Mouse (Mus musculus): Measurements from ENCODE around the gene Med9.

Med9 gene

DNA sequence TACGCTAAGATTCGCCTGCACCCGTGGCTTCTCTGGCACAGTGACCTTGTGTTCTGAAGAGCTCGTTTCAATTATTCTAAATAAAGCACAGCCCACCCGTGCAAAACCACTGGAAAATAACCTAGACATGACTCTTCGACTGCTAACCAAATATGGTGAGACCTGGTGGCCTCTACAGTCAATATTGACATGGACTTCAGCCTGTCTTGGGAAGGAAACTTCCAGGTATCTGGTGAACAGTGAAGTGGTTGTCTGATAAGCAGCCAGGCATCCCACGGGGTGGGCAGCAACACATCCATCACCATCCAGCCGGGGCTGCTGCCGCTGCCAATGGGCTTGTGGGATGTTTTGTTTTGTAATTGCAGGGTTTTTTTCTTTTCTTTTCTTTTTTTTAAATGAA, 46.3 kb downstream of the Med9 start:
- DNase-seq (ENCODE audit: extremely low read depth, low read depth) = no peak

DNA sequence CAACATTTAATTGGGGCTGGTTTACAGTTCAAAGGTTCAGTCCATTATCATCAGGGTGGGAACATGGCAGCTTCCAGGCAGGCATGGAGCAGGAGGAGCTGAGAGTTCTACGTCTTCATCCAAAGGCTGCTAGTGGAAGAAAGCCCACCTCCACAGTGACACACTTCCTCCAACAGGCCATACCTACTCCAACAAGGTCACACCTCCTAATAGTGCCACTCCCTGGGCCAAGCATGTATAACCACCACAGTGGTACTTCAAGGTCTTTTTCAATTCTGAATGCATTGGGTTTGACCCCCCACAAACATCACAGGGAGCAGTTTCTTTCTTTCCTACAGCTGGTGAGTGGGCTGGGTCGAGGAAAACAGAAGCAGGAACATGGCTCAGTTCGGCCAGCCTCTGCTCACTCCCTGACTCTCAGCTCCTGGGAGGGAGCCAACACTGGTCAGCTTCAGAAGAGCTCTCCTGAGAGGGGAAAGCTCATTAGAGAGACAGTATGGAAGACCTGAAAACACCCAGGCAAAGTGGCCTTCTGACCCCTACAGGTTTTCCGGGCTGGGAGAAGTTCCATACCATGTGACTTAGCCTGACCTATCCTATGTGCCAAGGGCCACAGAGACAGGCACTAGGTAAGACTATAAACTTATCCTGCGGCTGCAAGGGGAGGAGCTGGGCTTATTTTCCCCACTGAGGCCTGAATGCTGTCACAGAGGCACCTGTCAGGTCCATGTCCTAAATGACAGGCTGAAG, 53.4 kb downstream of the Med9 start:
- no peak for DNase-seq (ENCODE audit: extremely low read depth, low read depth)

DNA sequence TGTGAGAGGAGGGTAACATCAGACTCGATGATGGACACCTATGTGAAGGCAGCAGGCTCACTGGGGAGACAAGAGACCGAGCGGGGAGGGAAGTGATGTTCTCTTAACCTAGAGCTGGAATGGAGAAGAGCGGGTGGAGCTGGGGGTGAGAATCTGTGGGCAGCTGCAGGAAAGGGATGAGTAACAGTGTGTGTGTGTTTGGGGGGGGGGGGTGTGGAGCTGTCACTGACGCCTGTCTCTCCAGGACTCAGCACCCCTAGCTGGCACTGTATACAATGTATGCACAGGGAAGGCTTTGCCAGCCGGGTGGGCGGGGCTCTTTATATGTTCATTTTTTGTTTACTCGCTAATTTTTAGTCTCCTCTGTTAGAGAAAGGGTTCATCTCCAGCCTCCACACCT, 55.8 kb downstream of the Med9 start:
- DNase-seq (ENCODE audit: extremely low read depth, low read depth) = no peak

DNA sequence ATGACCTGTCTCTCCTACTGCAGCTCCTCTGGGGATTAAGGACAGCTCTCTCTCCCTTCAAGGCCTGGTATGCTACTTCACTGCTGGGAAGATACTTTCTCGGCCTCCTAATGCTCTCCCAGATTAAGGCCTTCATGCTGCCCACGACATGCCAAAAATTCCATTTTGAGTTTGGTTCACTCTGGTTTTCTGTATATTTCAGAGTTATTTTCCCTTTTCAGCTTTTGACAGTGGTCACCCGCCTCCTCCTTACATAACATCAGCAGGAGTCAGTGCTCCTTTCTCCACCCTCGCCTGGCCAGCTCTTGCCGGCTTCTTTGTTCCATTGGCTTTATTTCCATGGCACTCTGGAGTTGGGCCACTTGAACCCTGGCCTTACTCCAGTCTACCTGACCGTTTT, 56.7 kb downstream of the Med9 start:
- DNase-seq (ENCODE audit: extremely low read depth, low read depth) = no peak

DNA sequence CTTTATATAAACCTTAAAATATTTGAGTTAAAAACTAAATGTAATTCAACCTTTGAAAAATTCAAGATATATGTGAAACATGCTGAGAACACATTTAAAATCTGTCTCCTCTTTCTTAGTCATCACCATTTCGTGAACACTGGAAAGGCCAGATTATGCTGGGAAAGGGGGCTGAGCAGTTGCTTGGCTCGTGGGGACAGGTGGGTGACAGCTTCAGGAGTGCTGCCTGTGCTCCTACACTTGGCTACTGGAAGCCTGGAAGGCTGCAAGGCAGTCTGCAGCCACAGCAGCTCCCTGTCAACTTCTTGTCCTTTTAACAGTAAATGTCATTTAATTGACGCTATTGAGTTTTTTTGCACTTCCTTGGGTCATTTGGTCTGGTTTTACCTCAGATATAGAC, 57.9 kb downstream of the Med9 start:
- no peak for DNase-seq (ENCODE audit: extremely low read depth, low read depth)

DNA sequence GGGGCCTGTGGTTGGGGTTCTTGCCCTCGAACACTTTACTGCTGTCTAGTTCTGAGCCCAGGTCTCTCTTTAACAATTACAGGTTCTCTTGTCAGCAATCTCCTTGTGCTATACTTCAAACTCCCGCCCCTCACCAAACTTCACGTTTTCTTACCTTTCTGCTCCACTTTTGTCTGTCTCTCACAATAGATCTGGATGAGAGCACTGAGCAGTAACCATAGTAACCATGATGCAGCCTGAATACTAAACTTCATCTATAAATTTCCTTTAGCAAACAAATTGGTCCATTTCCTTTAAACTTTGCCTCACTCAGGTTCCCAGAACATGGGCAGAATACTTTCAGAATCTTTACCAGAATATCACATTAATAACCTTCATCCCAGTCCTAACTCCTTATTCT, 61.4 kb downstream of the Med9 start:
- no peak for DNase-seq (ENCODE audit: extremely low read depth, low read depth)

DNA sequence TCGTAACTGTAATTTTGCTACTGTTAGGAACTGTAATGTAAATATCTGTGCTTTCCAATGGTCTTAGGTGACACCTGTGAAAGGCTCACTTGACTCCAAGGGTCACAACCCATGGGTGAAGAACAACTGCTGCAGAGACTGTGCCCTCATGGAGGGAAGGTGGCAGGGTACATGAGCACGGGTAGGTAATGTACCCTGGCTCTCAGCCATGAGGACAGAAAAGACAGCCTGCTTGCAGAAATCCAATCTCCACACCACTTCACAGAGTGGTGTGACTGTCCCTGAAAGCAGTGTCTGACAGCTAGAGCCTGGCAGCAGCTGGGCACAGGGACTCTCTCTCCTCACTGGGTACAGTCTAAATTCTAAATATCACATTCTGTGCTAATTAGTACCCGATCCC, 63.5 kb downstream of the Med9 start:
- DNase-seq (ENCODE audit: extremely low read depth, low read depth) = no peak
